In the genomic region with DNA sequence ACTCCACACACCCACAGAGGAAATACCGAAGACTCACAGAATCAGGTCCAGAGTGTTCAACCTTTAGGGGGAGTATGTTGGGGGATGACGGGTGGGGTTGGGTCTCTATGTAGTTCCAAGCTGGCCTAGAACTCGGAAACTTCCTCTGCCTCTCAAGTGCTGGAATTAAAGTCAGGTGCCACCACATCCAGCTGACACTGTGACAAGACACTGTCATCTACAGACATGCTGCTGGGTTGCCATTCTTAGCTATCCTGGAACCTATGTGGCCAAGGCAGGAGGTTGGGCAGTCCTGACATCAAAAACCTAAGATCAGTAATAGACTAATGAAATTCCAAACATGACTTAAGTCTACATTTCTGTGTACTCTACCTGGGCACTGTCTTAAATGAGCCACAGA, we compare ENCODE assay signal across 11 mouse cellular contexts. TPM values are rescaled to one million over a fixed set of nuclear protein-coding genes. Genes with fewer than 3 reads are reported as not detected.
A peak's percentile ranks its signal among the peaks of the same experiment; 100 is the strongest.
DNase-seq lines count a peak whose midpoint lies in the region; ATAC-seq and TF ChIP-seq lines count a peak whose summit lies in the region.
"Had no signal": no experiment of that assay in that cellular context is flagged by ENCODE, and none has a peak within 500 bp of the region (broad histone marks: within the 10 kb centered on the region; RNA-seq: fewer than 3 reads in every experiment).

No protein-coding gene starts in this region.

- H3K4me3 ChIP-seq in heart, embryonic 16.5 days (ENCODE audit: low read length): no peak overlapping the region
- no peak overlapping the region for H3K4me3 ChIP-seq in lung, embryonic 15.5 days
- no peak overlapping the region for H3K4me3 ChIP-seq in lung, postnatal 0 days (ENCODE audit: low read depth, low read length)
- no peak overlapping the region for H3K4me3 ChIP-seq in hindbrain, embryonic 14.5 days (replicated peaks; ENCODE audit: low read length)
- H3K4me3 ChIP-seq in limb, embryonic 14.5 days (replicated peaks; ENCODE audit: low read length): no peak overlapping the region

- no peak overlapping the region for H3K9ac ChIP-seq in heart, embryonic 16.5 days (ENCODE audit: low read length)
- no peak overlapping the region for H3K9ac ChIP-seq in lung, embryonic 15.5 days
- no peak overlapping the region for H3K9ac ChIP-seq in lung, postnatal 0 days (replicated peaks; ENCODE audit: low read depth)
- H3K9ac ChIP-seq in hindbrain, embryonic 14.5 days: no peak overlapping the region
- no peak overlapping the region for H3K9ac ChIP-seq in limb, embryonic 14.5 days (ENCODE audit: low read depth, low read length, severe bottlenecking)

- no peak for TF ChIP-seq EP300 in lung, postnatal 0 days (IDR thresholded peaks at IDR 0.05)

- TF ChIP-seq POLR2A in limb, embryonic 14.5 days (IDR thresholded peaks at IDR 0.05; ENCODE audit: borderline replicate concordance, extremely low read depth, insufficient read depth, insufficient read length): no peak

- no peak for TF ChIP-seq CTCF in lung, postnatal 0 days (IDR thresholded peaks at IDR 0.05)

- H3K27ac ChIP-seq in heart, embryonic 16.5 days (ENCODE audit: low read length): no peak overlapping the region
- H3K27ac ChIP-seq in lung, embryonic 15.5 days: no peak overlapping the region
- no peak overlapping the region for H3K27ac ChIP-seq in lung, postnatal 0 days (ENCODE audit: low read length)
- no peak overlapping the region for H3K27ac ChIP-seq in hindbrain, embryonic 14.5 days
- no peak overlapping the region for H3K27ac ChIP-seq in limb, embryonic 14.5 days (replicated peaks; ENCODE audit: low read depth, low read length)

- H3K9me3 ChIP-seq in heart, embryonic 16.5 days (replicated peaks; ENCODE audit: control insufficient read depth, low read length): no peaks in the 10 kb centered on the region
- H3K9me3 ChIP-seq in lung, embryonic 15.5 days: no peaks in the 10 kb centered on the region
- H3K9me3 ChIP-seq in lung, postnatal 0 days (ENCODE audit: low read length): no peaks in the 10 kb centered on the region
- no peaks in the 10 kb centered on the region for H3K9me3 ChIP-seq in hindbrain, embryonic 14.5 days (ENCODE audit: control insufficient read depth, low read length)
- no peaks in the 10 kb centered on the region for H3K9me3 ChIP-seq in limb, embryonic 14.5 days (ENCODE audit: control insufficient read depth, low read length)

- intact Hi-C loops in heart, postnatal 25 days (cut with DNase I): no loop called here

- no peak for ATAC-seq in heart, embryonic 16.5 days (replicated peaks; ENCODE audit: extremely low read depth, insufficient read depth, low FRiP score)
- ATAC-seq in lung, embryonic 15.5 days (ENCODE audit: borderline replicate concordance, extremely low read depth, low FRiP score, low TSS enrichment): no peak
- no peak for ATAC-seq in lung, postnatal 0 days
- ATAC-seq in hindbrain, embryonic 14.5 days (ENCODE audit: low FRiP score): no peak
- no peak for ATAC-seq in limb, embryonic 14.5 days (ENCODE audit: low FRiP score, low read depth)

- peaks cover 33% of the 10 kb centered on the region for H3K4me1 ChIP-seq in heart, embryonic 16.5 days (ENCODE audit: control insufficient read depth, insufficient read depth, low read length)
- peaks cover 27% of the 10 kb centered on the region for H3K4me1 ChIP-seq in lung, embryonic 15.5 days
- H3K4me1 ChIP-seq in lung, postnatal 0 days (ENCODE audit: insufficient read depth, low read depth, low read length): peaks cover 10% of the 10 kb centered on the region
- peaks cover 29% of the 10 kb centered on the region for H3K4me1 ChIP-seq in hindbrain, embryonic 14.5 days (replicated peaks; ENCODE audit: control insufficient read depth, insufficient read depth, low read length)
- H3K4me1 ChIP-seq in limb, embryonic 14.5 days (ENCODE audit: control insufficient read depth, insufficient read depth, low read length): peaks cover 23% of the 10 kb centered on the region

- no peaks in the 10 kb centered on the region for H3K27me3 ChIP-seq in heart, embryonic 16.5 days (ENCODE audit: control insufficient read depth, insufficient read depth, low read length)
- H3K27me3 ChIP-seq in lung, embryonic 15.5 days: no peaks in the 10 kb centered on the region
- no peaks in the 10 kb centered on the region for H3K27me3 ChIP-seq in lung, postnatal 0 days (replicated peaks; ENCODE audit: insufficient read depth, low read length)
- no peaks in the 10 kb centered on the region for H3K27me3 ChIP-seq in hindbrain, embryonic 14.5 days (ENCODE audit: control insufficient read depth, insufficient read depth, low read length)
- no peaks in the 10 kb centered on the region for H3K27me3 ChIP-seq in limb, embryonic 14.5 days (ENCODE audit: control insufficient read depth, insufficient read depth, low read length)

- H3K4me2 ChIP-seq in heart, embryonic 16.5 days (ENCODE audit: low read depth, low read length): peak overlapping the region; percentile 42; the same call in 1 of the 2 replicates
- peak overlapping the region; percentile 45; the same call in 1 of the 2 replicates for H3K4me2 ChIP-seq in lung, embryonic 15.5 days
- H3K4me2 ChIP-seq in lung, postnatal 0 days (replicated peaks; ENCODE audit: low read depth, low read length): no peak overlapping the region
- H3K4me2 ChIP-seq in hindbrain, embryonic 14.5 days (replicated peaks): peak overlapping the region; percentile 66
- H3K4me2 ChIP-seq in limb, embryonic 14.5 days (replicated peaks; ENCODE audit: low read depth, low read length, severe bottlenecking): peak overlapping the region; percentile 41

- WGBS in heart, embryonic 16.5 days: 56% methylated on average over 3 of the region's 3 CpGs
- WGBS in lung, embryonic 15.5 days: 71% methylated on average over 3 of the region's 3 CpGs
- 72% methylated on average over 3 of the region's 3 CpGs for WGBS in lung, postnatal 0 days
- WGBS in hindbrain, embryonic 14.5 days: 92% methylated on average over 3 of the region's 3 CpGs
- WGBS in limb, embryonic 14.5 days: 82% methylated on average over 3 of the region's 3 CpGs

- DNase-seq in heart, postnatal 25 days (ENCODE audit: low spot score): no peak
- DNase-seq in lung, postnatal 0 days (ENCODE audit: low spot score): no peak
- DNase-seq in hindbrain, embryonic 14.5 days (ENCODE audit: low spot score): no peak
- DNase-seq in limb, embryonic 14.5 days (ENCODE audit: low spot score): no peak
- no peak for DNase-seq in left cerebral cortex, adult 11 months (ENCODE audit: low spot score)
- no peak for DNase-seq in cerebellum, adult 9-10 months
- DNase-seq: adrenal gland, postnatal 25 days; heart, postnatal 10 days; lung, postnatal 10 days had no signal

- no peaks in the 10 kb centered on the region for H3K36me3 ChIP-seq in heart, embryonic 16.5 days (ENCODE audit: control insufficient read depth, insufficient read depth)
- no peaks in the 10 kb centered on the region for H3K36me3 ChIP-seq in lung, embryonic 15.5 days
- H3K36me3 ChIP-seq in lung, postnatal 0 days (ENCODE audit: insufficient read depth, low read length): no peaks in the 10 kb centered on the region
- no peaks in the 10 kb centered on the region for H3K36me3 ChIP-seq in hindbrain, embryonic 14.5 days (replicated peaks; ENCODE audit: control insufficient read depth, insufficient read depth)
- no peaks in the 10 kb centered on the region for H3K36me3 ChIP-seq in limb, embryonic 14.5 days (ENCODE audit: control insufficient read depth, insufficient read depth, low read length)

RNA-seq across cellular contexts. Expression of gene Rnf2, which starts 2.4 kb away (rescaled TPM):
- polyA plus RNA-seq in heart, embryonic 16.5 days (2015; fragmentation: Nextera tagmentation; extraction: Ambion mirVana): 57.6 and 64.7 TPM in 2 replicates
- total RNA-seq in heart, postnatal 25 days (2021): 10 to 100 TPM; 15.6 to 18.3 TPM
- polyA plus RNA-seq in lung, embryonic 15.5 days (2015; fragmentation: Nextera tagmentation; extraction: Ambion mirVana): 78.4 and 81.6 TPM in 2 replicates
- polyA plus RNA-seq in lung, postnatal 0 days (2015; fragmentation: Nextera tagmentation; extraction: Ambion mirVana): 41.9 TPM in 2 replicates
- 117 and 124 TPM in 2 replicates for polyA plus RNA-seq in hindbrain, embryonic 14.5 days (2014; fragmentation: Nextera tagmentation; extraction: Ambion mirVana)
- 90.5 and 106 TPM in 2 replicates for polyA plus RNA-seq in limb, embryonic 14.5 days (2012; rRNA removed)
- polyA plus RNA-seq in limb, embryonic 14.5 days (2014; fragmentation: Nextera tagmentation; extraction: Ambion mirVana): 108 and 109 TPM in 2 replicates
